In genomic region chr1:38852250-38852649, GRCm38 (mm10) we compare ENCODE assay signal across 23 mouse cellular contexts. TPM values are rescaled to one million over a fixed set of nuclear protein-coding genes. Genes with fewer than 3 reads are reported as not detected.
DNase-seq lines count a peak whose midpoint lies in the region; ATAC-seq and TF ChIP-seq lines count a peak whose summit lies in the region.
"Had no signal": no experiment of that assay in that cellular context is flagged by ENCODE, and none has a peak within 500 bp of the region (broad histone marks: within the 10 kb centered on the region; RNA-seq: fewer than 3 reads in every experiment).

No protein-coding gene starts in this region.

- no peak overlapping the region for H3K9ac ChIP-seq in MEL (ENCODE audit: control insufficient read depth, low read depth, low read length, poor library complexity, severe bottlenecking)
- H3K9ac ChIP-seq: embryonic facial prominence, embryonic 13.5 days; embryonic facial prominence, embryonic 15.5 days; forebrain, embryonic 13.5 days; forebrain, embryonic 15.5 days; forebrain, postnatal 0 days had no signal

- no peak for TF ChIP-seq RAD21 in MEL (IDR thresholded peaks at IDR 0.05; ENCODE audit: low read depth, low read length)

- H3K79me2 ChIP-seq in MEL (ENCODE audit: control insufficient read depth, insufficient read depth, low read length, poor library complexity): no peaks in the 10 kb centered on the region

- DNase-seq in G1E (ENCODE audit: low spot score) (peak; percentile 25), MEL (ENCODE audit: low read depth, low spot score) (peak; percentile 42)
- DNase-seq in layer of hippocampus, adult 11-12 months (ENCODE audit: low spot score): no peak
- no peak for DNase-seq in heart, postnatal 10 days
- DNase-seq in urinary bladder, adult 18-20 months (ENCODE audit: low spot score in 2 of 2): no peak
- DNase-seq: adrenal gland, adult 2 months; adrenal gland, postnatal 10 days; adrenal gland, postnatal 25 days; cerebellum, adult 11-12 months; cerebellum, adult 2 months; cerebellum, adult 9-11 months; cerebellum, postnatal 14 days; cerebellum, postnatal 36 days; embryo, embryonic 11 days; forebrain, postnatal 0 days had no signal

- peak; percentile 88 to 97 for TF ChIP-seq EP300 in MEL (IDR thresholded peaks at IDR 0.05; ENCODE audit: low read depth in 1 of 2, low read length in 2 of 2)

- H3K4me1 ChIP-seq in G1E (ENCODE audit: insufficient read depth, low read depth, low read length) (peaks cover 88% of the 10 kb centered on the region), MEL (ENCODE audit: control insufficient read depth in 1 of 2, insufficient read depth in 2 of 2, low read length in 2 of 2) (peaks cover 26 to 39% of the 10 kb centered on the region in 2 experiments)
- H3K4me1 ChIP-seq: embryonic facial prominence, embryonic 13.5 days; embryonic facial prominence, embryonic 15.5 days had no signal

- TF ChIP-seq CTCF in G1E (IDR thresholded peaks at IDR 0.05; ENCODE audit: low read depth, low read length) (no peak), MEL (IDR thresholded peaks at IDR 0.05 in 2 of 3, conservative IDR thresholded peaks at IDR 0.05 in 1 of 3; ENCODE audit: control insufficient read depth in 1 of 3, insufficient read depth in 1 of 3, low read depth in 2 of 3, low read length in 3 of 3, poor library complexity in 1 of 3, severe bottlenecking in 1 of 3) (no peak)

- no peak for TF ChIP-seq POLR2A in MEL (IDR thresholded peaks at IDR 0.05; ENCODE audit: control insufficient read depth in 1 of 2, insufficient read depth in 1 of 2, low read depth in 1 of 2, low read length in 2 of 2, poor library complexity in 1 of 2)

- H3K27me3 ChIP-seq in G1E (ENCODE audit: insufficient read depth, low read length) (no peaks in the 10 kb centered on the region), MEL (ENCODE audit: control insufficient read depth in 1 of 2, insufficient read depth in 2 of 2, low read length in 2 of 2) (no peaks in the 10 kb centered on the region)
- H3K27me3 ChIP-seq: embryonic facial prominence, embryonic 13.5 days; embryonic facial prominence, embryonic 15.5 days; forebrain, embryonic 13.5 days; forebrain, embryonic 15.5 days had no signal

- peak overlapping the region; percentile 82 for H3K27ac ChIP-seq in MEL (ENCODE audit: control insufficient read depth, low read depth, low read length)
- H3K27ac ChIP-seq: embryonic facial prominence, embryonic 13.5 days; embryonic facial prominence, embryonic 15.5 days; forebrain, embryonic 13.5 days; forebrain, embryonic 15.5 days had no signal

- peak overlapping the region; percentile 1; the same call in 1 of the 2 replicates for H3K4me3 ChIP-seq in G1E (ENCODE audit: low read depth, low read length)
- H3K4me3 ChIP-seq in MEL (ENCODE audit: control insufficient read depth in 1 of 2, insufficient read depth in 1 of 2, low read depth in 2 of 2, low read length in 2 of 2): 0 out of 4 replicates have a peak overlapping the region, but pooled peaks of 1 of the 2 experiments have one; percentile 2
- H3K4me3 ChIP-seq: embryonic facial prominence, embryonic 13.5 days; embryonic facial prominence, embryonic 15.5 days; erythroblast, embryonic 14.5 days; forebrain, embryonic 13.5 days; forebrain, embryonic 15.5 days had no signal

- H3K9me3 ChIP-seq in G1E (replicated peaks) (no peaks in the 10 kb centered on the region), MEL (replicated peaks; ENCODE audit: insufficient read depth, low read length) (no peaks in the 10 kb centered on the region)
- H3K9me3 ChIP-seq: embryonic facial prominence, embryonic 13.5 days; embryonic facial prominence, embryonic 15.5 days; forebrain, embryonic 13.5 days; forebrain, embryonic 15.5 days had no signal

- H3K36me3 ChIP-seq in G1E (replicated peaks): no peaks in the 10 kb centered on the region
- peaks cover 0 to 36% of the 10 kb centered on the region in 2 experiments; a peak in 2 of 4 replicates for H3K36me3 ChIP-seq in MEL (ENCODE audit: control insufficient read depth in 1 of 2, insufficient read depth in 2 of 2, low read length in 2 of 2)
- H3K36me3 ChIP-seq: embryonic facial prominence, embryonic 13.5 days; embryonic facial prominence, embryonic 15.5 days; forebrain, embryonic 15.5 days had no signal

- intact Hi-C loops in heart, postnatal 10 days (cut with DNase I): no loop called here

- peak; percentile 62 for ATAC-seq in G1E (ENCODE audit: extremely low read depth, insufficient number of reproducible peaks, low FRiP score, poor library complexity, severe bottlenecking)
- ATAC-seq in erythroid progenitor cell, adult 5-6 weeks (replicated peaks; ENCODE audit: low FRiP score, poor library complexity, severe bottlenecking): 0 out of 2 replicates have a peak, but pooled peaks have one; percentile 18
- peak; percentile 49 for ATAC-seq in megakaryocyte-erythroid progenitor cell, adult 5-6 weeks (replicated peaks; ENCODE audit: low FRiP score, low TSS enrichment, poor library complexity, severe bottlenecking)
- ATAC-seq: forebrain, embryonic 13.5 days; forebrain, embryonic 15.5 days; forebrain, postnatal 0 days had no signal

TF ChIP-seq in MEL, 35 proteins besides CTCF, POLR2A, EP300 and RAD21 (continues in another document):
- no peak for TF ChIP-seq ZMIZ1 (IDR thresholded peaks at IDR 0.05; ENCODE audit: low read depth, low read length)
- 0 out of 2 replicates have a peak, but pooled peaks have one; percentile 40 for TF ChIP-seq CHD1 (IDR thresholded peaks at IDR 0.05; ENCODE audit: low read depth, low read length)
- TF ChIP-seq RCOR1 (IDR thresholded peaks at IDR 0.05; ENCODE audit: low read depth, low read length): peak; percentile 60
- 0 out of 2 replicates have a peak, but pooled peaks have one; percentile 13 for TF ChIP-seq BHLHE40 (IDR thresholded peaks at IDR 0.05; ENCODE audit: borderline replicate concordance, low read depth, low read length)
- no peak; the same call in 1 of the 2 replicates for TF ChIP-seq NELFE (IDR thresholded peaks at IDR 0.05; ENCODE audit: low read depth, low read length)
- no peak for TF ChIP-seq UBTF (IDR thresholded peaks at IDR 0.05; ENCODE audit: borderline replicate concordance, insufficient read depth, low read depth, low read length)
- TF ChIP-seq MAX (IDR thresholded peaks at IDR 0.05; ENCODE audit: low read length): no peak
- TF ChIP-seq MXI1 (IDR thresholded peaks at IDR 0.05; ENCODE audit: low read depth, low read length): no peak
- no peak for TF ChIP-seq MYC (IDR thresholded peaks at IDR 0.05; ENCODE audit: low read depth, low read length)
- no peak for TF ChIP-seq USF2 (IDR thresholded peaks at IDR 0.05; ENCODE audit: borderline replicate concordance in 1 of 2, insufficient read depth in 1 of 2, low read depth in 1 of 2, low read length in 2 of 2)
- TF ChIP-seq GABPA (IDR thresholded peaks at IDR 0.05; ENCODE audit: low read depth, low read length): no peak
- TF ChIP-seq TBP (IDR thresholded peaks at IDR 0.05; ENCODE audit: low read depth, low read length): no peak
- TF ChIP-seq CHD2 (IDR thresholded peaks at IDR 0.05; ENCODE audit: low read length): no peak; the same call in 1 of the 2 replicates
- no peak for TF ChIP-seq MAZ (IDR thresholded peaks at IDR 0.05; ENCODE audit: low read depth, low read length)
- TF ChIP-seq GATA1 (IDR thresholded peaks at IDR 0.05; ENCODE audit: low read depth, low read length): peak; percentile 89
- peak; percentile 82 for TF ChIP-seq ETS1 (IDR thresholded peaks at IDR 0.05; ENCODE audit: low read depth, low read length)
- 0 out of 2 replicates have a peak, but pooled peaks have one; percentile 32 for TF ChIP-seq POLR2AphosphoS2 (IDR thresholded peaks at IDR 0.05; ENCODE audit: low read length)
- TF ChIP-seq E2F4 (IDR thresholded peaks at IDR 0.05; ENCODE audit: borderline replicate concordance, low read depth, low read length): no peak
- no peak for TF ChIP-seq ZKSCAN1 (IDR thresholded peaks at IDR 0.05; ENCODE audit: low read depth, low read length)
- no peak for TF ChIP-seq ZNF384 (IDR thresholded peaks at IDR 0.05; ENCODE audit: low read depth, low read length)
- no peak for TF ChIP-seq MAFK (IDR thresholded peaks at IDR 0.05; ENCODE audit: borderline replicate concordance, low read depth, low read length)
- TF ChIP-seq KAT2A (conservative IDR thresholded peaks at IDR 0.05; ENCODE audit: low read depth, low read length): no peak
- peak; percentile 39 for TF ChIP-seq TAL1 (IDR thresholded peaks at IDR 0.05; ENCODE audit: low read length)
- no peak for TF ChIP-seq USF1 (IDR thresholded peaks at IDR 0.05; ENCODE audit: low read depth, low read length)
- TF ChIP-seq SIN3A (IDR thresholded peaks at IDR 0.05; ENCODE audit: low read length): peak; percentile 74
- TF ChIP-seq MEF2A (IDR thresholded peaks at IDR 0.05; ENCODE audit: extremely low read depth, insufficient replicate concordance, low read depth, low read length, poor library complexity, severe bottlenecking): no peak

RNA-seq across cellular contexts. Expression of gene Lonrf2, which starts 15.7 kb away (rescaled TPM):
- total RNA-seq in G1E (2014; fragmentation: Nextera tagmentation): 41.8 and 42.0 TPM in 2 replicates
- 43.1 and 48.5 TPM in 2 replicates for total RNA-seq in G1E (2017)
- polyA plus RNA-seq in G1E (2012): 2.8 and 2.9 TPM in 2 replicates
- total RNA-seq in MEL (2012; rRNA removed): not detected in 2 replicates
- not detected for polyA plus RNA-seq in MEL (2012; ENCODE audit: insufficient read depth in 1 of 2, insufficient read length in 2 of 2, low read depth in 1 of 2, low replicate concordance in 2 of 2, missing spikeins in 1 of 2)
- 1.1 TPM in 1 of 2 replicates, not detected in the other for total RNA-seq in erythroid progenitor cell, adult 5-6 weeks (2015; ENCODE audit: low replicate concordance)
- under 0.01 and 0.26 TPM in 2 replicates for total RNA-seq in erythroid progenitor cell, adult 5-6 weeks (2017; ENCODE audit: low replicate concordance)
- total RNA-seq in megakaryocyte-erythroid progenitor cell, adult 5-6 weeks (2014; fragmentation: Nextera tagmentation): 0.79 and 2.3 TPM in 2 replicates
- total RNA-seq in megakaryocyte-erythroid progenitor cell, adult 5-6 weeks (2017): 0.30 and 1.8 TPM in 2 replicates
- total RNA-seq in heart, postnatal 10 days (2021): 1 to 10 TPM; 2.1 to 3.9 TPM
- polyA plus RNA-seq: C2C12; erythroblast, embryonic 14.5 days had no signal

RNA-seq across cellular contexts. Expression of gene Chst10, which starts 45.7 kb away (rescaled TPM):
- total RNA-seq in G1E (2014; fragmentation: Nextera tagmentation): 110 and 124 TPM in 2 replicates
- total RNA-seq in G1E (2017): 41.3 and 45.6 TPM in 2 replicates
- 19.7 and 22.8 TPM in 2 replicates for polyA plus RNA-seq in G1E (2012)
- 0.07 and 0.31 TPM in 2 replicates for total RNA-seq in MEL (2012; rRNA removed)
- polyA plus RNA-seq in MEL (2012; ENCODE audit: insufficient read depth in 1 of 2, insufficient read length in 2 of 2, low read depth in 1 of 2, low replicate concordance in 2 of 2, missing spikeins in 1 of 2): under 1 TPM in 1 of 2 experiments, not detected in 1; 0.43 TPM
- total RNA-seq in erythroid progenitor cell, adult 5-6 weeks (2015; ENCODE audit: low replicate concordance): 24.1 and 38.1 TPM in 2 replicates
- total RNA-seq in erythroid progenitor cell, adult 5-6 weeks (2017; ENCODE audit: low replicate concordance): 27.5 and 37.8 TPM in 2 replicates
- 10.0 and 12.8 TPM in 2 replicates for total RNA-seq in megakaryocyte-erythroid progenitor cell, adult 5-6 weeks (2014; fragmentation: Nextera tagmentation)
- 1.2 and 1.4 TPM in 2 replicates for total RNA-seq in megakaryocyte-erythroid progenitor cell, adult 5-6 weeks (2017)
- under 1 TPM; 0.41 to 0.47 TPM for total RNA-seq in heart, postnatal 10 days (2021)

Comparison
In these comparisons a context has a peak if more than half of its experiments do, and no peak if none do; other contexts are left out.
1. DNase-seq: peak in G1E (single experiment) and MEL (single experiment); none in layer of hippocampus, adult 11-12 months (single experiment), heart, postnatal 10 days (0 of 2) and urinary bladder, adult 18-20 months (0 of 2).
2. RNA of gene Lonrf2, which starts 15.7 kb away (total RNA-seq): 41.8 to 48.5 TPM in G1E; 2.1 to 3.9 TPM in heart, postnatal 10 days, 0.30 to 2.3 TPM in megakaryocyte-erythroid progenitor cell, adult 5-6 weeks, not detected in MEL and under 0.01 to 1.1 TPM in erythroid progenitor cell, adult 5-6 weeks; every median in the first group is over 4 times any median in the second.
3. Peak in every context shown above with its lines, with median percentiles within 50 percentile points of each other: ATAC-seq.